Mouse (Mus musculus): Measurements from ENCODE around the gene Tm9sf4. TPM values are rescaled to one million over a fixed set of nuclear protein-coding genes. Genes with fewer than 3 reads are reported as not detected.

Gene Tm9sf4
- polyA plus RNA-seq (2016; fragmentation: Nextera tagmentation; extraction: Ambion mirVana), result 66.5 and 84.3 TPM in 2 replicates

GRCm38 (mm10) chr2:153160844-153161683, at the start of gene Tm9sf4:
TSS of gene Tm9sf4 (plus strand) at chr2:153161303.
- Histone ChIP-seq H3K27ac (peak within 1 kb of the TSS; percentile 92), H3K4me1 (peaks cover 8% of the 10 kb centered on the region), H3K27me3 (ENCODE audit: low read depth, poor library complexity, severe bottlenecking) (no peaks in the 10 kb centered on the region), H3K36me3 (peaks cover 15% of the 10 kb centered on the region), H3K4me3 (peak within 1 kb of the TSS; percentile 83), H3K9me3 (replicated peaks) (no peaks in the 10 kb centered on the region)
- 12% methylated on average over 34 of the region's 34 CpGs for WGBS
- peak; percentile 95 for DNase-seq (ENCODE audit: low spot score)

- no peak overlapping the region for H3K27ac ChIP-seq
- DNase-seq (ENCODE audit: low spot score), result no peak
- H3K36me3 ChIP-seq, result no peaks in the 10 kb centered on the region
- H3K9me3 ChIP-seq (replicated peaks), result no peaks in the 10 kb centered on the region
- H3K27me3 ChIP-seq (ENCODE audit: low read depth, poor library complexity, severe bottlenecking), result peaks cover 13% of the 10 kb centered on the region
- no peaks in the 10 kb centered on the region for H3K4me1 ChIP-seq
- no peak overlapping the region for H3K4me3 ChIP-seq
- 85% methylated on average over 4 of the region's 4 CpGs for WGBS
These were observed 45.4 kb upstream of the Tm9sf4 start for GRCm38 (mm10) chr2:153115679-153116081.

GRCm38 (mm10) chr2:153117051-153117486, 44.0 kb upstream of the Tm9sf4 start:
- no peaks in the 10 kb centered on the region for H3K4me1 ChIP-seq
- H3K36me3 ChIP-seq, result no peaks in the 10 kb centered on the region
- 81% methylated on average over 7 of the region's 7 CpGs for WGBS
- H3K27ac ChIP-seq, result no peak overlapping the region
- no peak for DNase-seq (ENCODE audit: low spot score)
- no peaks in the 10 kb centered on the region for H3K9me3 ChIP-seq (replicated peaks)
- H3K27me3 ChIP-seq (ENCODE audit: low read depth, poor library complexity, severe bottlenecking), result no peaks in the 10 kb centered on the region
- H3K4me3 ChIP-seq, result no peak overlapping the region

GRCm38 (mm10) chr2:153119488-153119887, 41.6 kb upstream of the Tm9sf4 start:
- WGBS, result 90% methylated on average over 6 of the region's 6 CpGs
- Histone ChIP-seq H3K9me3 (replicated peaks) (no peaks in the 10 kb centered on the region), H3K4me3 (no peak overlapping the region), H3K27ac (no peak overlapping the region), H3K36me3 (no peaks in the 10 kb centered on the region), H3K27me3 (ENCODE audit: low read depth, poor library complexity, severe bottlenecking) (0 out of 2 replicates have a peak, but pooled peaks cover 2% of the 10 kb centered on the region), H3K4me1 (no peaks in the 10 kb centered on the region)
- no peak for DNase-seq (ENCODE audit: low spot score)

- no peaks in the 10 kb centered on the region for H3K36me3 ChIP-seq
- no peaks in the 10 kb centered on the region for H3K4me1 ChIP-seq
- no peak overlapping the region for H3K27ac ChIP-seq
- H3K27me3 ChIP-seq (ENCODE audit: low read depth, poor library complexity, severe bottlenecking), result 0 out of 2 replicates have a peak, but pooled peaks cover 2% of the 10 kb centered on the region
- WGBS, result 80% methylated on average over 8 of the region's 8 CpGs
- H3K4me3 ChIP-seq, result no peak overlapping the region
- no peaks in the 10 kb centered on the region for H3K9me3 ChIP-seq (replicated peaks)
- DNase-seq (ENCODE audit: low spot score), result no peak
These were observed 41.0 kb upstream of the Tm9sf4 start for GRCm38 (mm10) chr2:153120126-153120525.

- H3K4me1 ChIP-seq, result no peaks in the 10 kb centered on the region
- H3K36me3 ChIP-seq, result no peaks in the 10 kb centered on the region
These were observed 39.1 kb upstream of the Tm9sf4 start for GRCm38 (mm10) chr2:153121821-153122615.

GRCm38 (mm10) chr2:153122701-153123100, 38.4 kb upstream of the Tm9sf4 start:
- Histone ChIP-seq H3K36me3 (no peaks in the 10 kb centered on the region), H3K9me3 (replicated peaks) (no peaks in the 10 kb centered on the region), H3K4me3 (no peak overlapping the region), H3K27me3 (ENCODE audit: low read depth, poor library complexity, severe bottlenecking) (0 out of 2 replicates have a peak, but pooled peaks cover 2% of the 10 kb centered on the region), H3K4me1 (no peaks in the 10 kb centered on the region), H3K27ac (no peak overlapping the region)
- WGBS, result 91% methylated on average over 7 of the region's 7 CpGs
- no peak for DNase-seq (ENCODE audit: low spot score)

More at GRCm38 (mm10) chr2:153121821-153122615, 39.1 kb upstream of the Tm9sf4 start:
- Histone ChIP-seq H3K9me3 (replicated peaks) (no peaks in the 10 kb centered on the region), H3K4me3 (no peak overlapping the region), H3K27me3 (ENCODE audit: low read depth, poor library complexity, severe bottlenecking) (0 out of 2 replicates have a peak, but pooled peaks cover 2% of the 10 kb centered on the region), H3K27ac (no peak overlapping the region)
- 82% methylated on average over 8 of the region's 8 CpGs for WGBS
- no peak for DNase-seq (ENCODE audit: low spot score)

GRCm38 (mm10) chr2:153125875-153126274, 35.2 kb upstream of the Tm9sf4 start:
- Histone ChIP-seq H3K27ac (no peak overlapping the region), H3K9me3 (replicated peaks) (no peaks in the 10 kb centered on the region), H3K27me3 (ENCODE audit: low read depth, poor library complexity, severe bottlenecking) (0 out of 2 replicates have a peak, but pooled peaks cover 2% of the 10 kb centered on the region), H3K4me1 (no peaks in the 10 kb centered on the region), H3K36me3 (no peaks in the 10 kb centered on the region), H3K4me3 (no peak overlapping the region)
- 59% methylated on average over 5 of the region's 5 CpGs for WGBS
- no peak for DNase-seq (ENCODE audit: low spot score)

GRCm38 (mm10) chr2:153131019-153131418, 30.1 kb upstream of the Tm9sf4 start:
- WGBS, result 27% methylated on average over 6 of the region's 6 CpGs
- no peaks in the 10 kb centered on the region for H3K4me1 ChIP-seq
- no peaks in the 10 kb centered on the region for H3K27me3 ChIP-seq (ENCODE audit: low read depth, poor library complexity, severe bottlenecking)
- no peak overlapping the region for H3K4me3 ChIP-seq
- no peak for DNase-seq (ENCODE audit: low spot score)
- no peaks in the 10 kb centered on the region for H3K36me3 ChIP-seq
- H3K27ac ChIP-seq, result no peak overlapping the region
- no peaks in the 10 kb centered on the region for H3K9me3 ChIP-seq (replicated peaks)

GRCm38 (mm10) chr2:153134237-153134636, 26.9 kb upstream of the Tm9sf4 start:
- peak; percentile 41 for DNase-seq (ENCODE audit: low spot score)
- Histone ChIP-seq H3K27ac (no peak overlapping the region), H3K36me3 (no peaks in the 10 kb centered on the region), H3K4me1 (no peaks in the 10 kb centered on the region), H3K9me3 (replicated peaks) (no peaks in the 10 kb centered on the region), H3K4me3 (no peak overlapping the region), H3K27me3 (ENCODE audit: low read depth, poor library complexity, severe bottlenecking) (no peaks in the 10 kb centered on the region)
- WGBS, result 45% methylated on average over 5 of the region's 5 CpGs

- H3K9me3 ChIP-seq (replicated peaks), result no peaks in the 10 kb centered on the region
- H3K36me3 ChIP-seq, result no peaks in the 10 kb centered on the region
- 75% methylated on average over 4 of the region's 4 CpGs for WGBS
- DNase-seq (ENCODE audit: low spot score), result no peak
- H3K4me3 ChIP-seq, result no peak overlapping the region
- no peaks in the 10 kb centered on the region for H3K4me1 ChIP-seq
- no peak overlapping the region for H3K27ac ChIP-seq
- no peaks in the 10 kb centered on the region for H3K27me3 ChIP-seq (ENCODE audit: low read depth, poor library complexity, severe bottlenecking)
These were observed 24.9 kb upstream of the Tm9sf4 start for GRCm38 (mm10) chr2:153136211-153136610.

GRCm38 (mm10) chr2:153139158-153139557, 21.9 kb upstream of the Tm9sf4 start:
- WGBS, result 80% methylated on average over 7 of the region's 7 CpGs

More at GRCm38 (mm10) chr2:153139158-153139557, 21.9 kb upstream of the Tm9sf4 start:
- no peak for DNase-seq (ENCODE audit: low spot score)
- Histone ChIP-seq H3K9me3 (replicated peaks) (no peaks in the 10 kb centered on the region), H3K4me1 (no peaks in the 10 kb centered on the region), H3K27ac (no peak overlapping the region), H3K36me3 (no peaks in the 10 kb centered on the region), H3K4me3 (no peak overlapping the region), H3K27me3 (ENCODE audit: low read depth, poor library complexity, severe bottlenecking) (0 out of 2 replicates have a peak, but pooled peaks cover 7% of the 10 kb centered on the region)

All from limb, embryonic 10.5 days (tissue).